Mouse (Mus musculus) cortical plate, adult 2 months (tissue): Measurements from ENCODE around the gene Usp48.

Experiments
- CTCF ChIP-seq: fragments of 200-500 bp; IDR thresholded peaks from 2 replicates; pipeline ENCODE4 v1.5.1; 2011; ENCODE audit warnings: mild to moderate bottlenecking, control low read depth, low read length; ENCODE audit not compliant: insufficient read depth; ENCODE audit errors: extremely low read depth
- POLR2A ChIP-seq: fragments of 200-500 bp; IDR thresholded peaks from 2 replicates; pipeline ENCODE4 v1.6.1; 2011; ENCODE audit warnings: mild to moderate bottlenecking, low read length, control low read depth; ENCODE audit not compliant: insufficient read depth; ENCODE audit errors: extremely low read depth

DNA sequence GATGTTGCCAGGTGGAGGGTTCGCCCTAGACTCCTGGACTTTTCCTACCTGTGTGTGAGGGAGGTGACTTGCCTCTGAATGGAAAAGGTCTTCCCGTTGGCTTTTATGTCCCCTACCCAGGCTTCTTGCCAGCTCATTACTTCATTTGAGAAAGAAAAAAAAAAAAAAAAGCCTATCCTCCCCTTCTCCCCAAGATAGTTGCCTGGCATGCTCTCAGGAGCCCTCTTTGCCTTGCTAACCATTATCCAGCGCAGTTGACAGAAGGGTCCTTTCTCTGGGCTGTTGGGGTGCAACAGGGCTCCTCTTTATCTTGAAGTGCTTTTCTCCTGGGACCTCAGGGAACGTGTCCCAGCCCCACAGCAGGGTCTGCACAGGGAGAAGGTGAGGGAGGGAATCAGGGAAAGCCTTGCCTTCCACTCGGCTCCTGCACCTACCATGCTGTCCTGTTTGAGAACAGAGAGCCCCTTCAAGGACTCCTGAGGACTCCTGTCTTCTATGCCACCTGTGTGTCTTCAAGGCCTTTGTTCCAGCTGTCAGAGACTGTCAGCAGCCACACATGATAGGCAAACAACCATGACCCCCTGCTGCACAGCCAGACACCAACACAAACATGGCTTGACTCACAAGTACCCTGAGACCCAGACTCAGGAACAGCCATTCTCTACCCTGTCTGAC lies 72.9 kb downstream of the Usp48 start:
- TF ChIP-seq CTCF (no peak), POLR2A (no peak)
